Mouse (Mus musculus): Measurements from ENCODE around the gene Galntl5.

GRCm38 (mm10) chr5:25181004-25181531 is at the start of gene Galntl5:
- no peak for TF ChIP-seq CTCF (IDR thresholded peaks at IDR 0.05; ENCODE audit: insufficient read depth, low read length)
- no peak for TF ChIP-seq POLR2A (IDR thresholded peaks at IDR 0.05; ENCODE audit: borderline replicate concordance, extremely low read depth, low read depth, low read length)

All from lung, adult 2 months (tissue).